Comparison of ENCODE assay signal across 9 mouse cellular contexts in the genomic region with DNA sequence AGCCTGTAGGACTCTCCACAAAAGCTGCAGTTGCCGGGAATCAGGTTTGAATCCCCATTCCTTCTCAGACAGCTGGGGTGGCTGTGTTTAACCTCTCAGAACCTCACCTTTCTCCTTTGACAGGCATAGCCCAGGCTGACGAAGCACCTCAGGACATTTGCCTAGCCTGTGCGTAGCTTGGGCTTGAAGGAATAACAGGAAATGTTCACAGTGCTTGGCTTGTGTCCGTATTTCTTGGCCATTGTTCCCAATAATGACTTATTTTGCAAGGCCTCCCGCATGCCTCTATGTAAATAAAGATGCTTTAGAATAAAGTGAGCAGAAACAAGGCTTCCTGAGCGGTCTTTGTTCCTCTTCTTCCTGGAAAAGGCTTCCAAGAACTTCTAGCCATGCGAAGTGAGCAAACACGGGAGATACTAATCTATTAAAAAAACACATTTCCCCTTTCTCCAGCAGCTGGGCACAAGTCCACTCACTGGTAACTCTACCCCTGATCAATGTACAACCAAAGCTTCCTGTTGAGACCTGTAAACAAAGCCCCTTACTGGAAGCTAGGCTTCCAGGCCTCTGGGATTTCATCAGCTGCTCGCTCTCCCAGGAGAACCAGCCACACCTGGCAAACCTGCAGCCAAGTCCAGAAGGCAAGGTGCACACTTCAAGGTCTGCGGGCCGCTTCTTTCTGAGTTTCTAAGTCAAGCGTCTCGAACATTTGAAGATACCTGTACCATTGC. TPM values are rescaled to one million over a fixed set of nuclear protein-coding genes. Genes with fewer than 3 reads are reported as not detected.
DNase-seq lines count a peak whose midpoint lies in the region; ATAC-seq and TF ChIP-seq lines count a peak whose summit lies in the region.
"Had no signal": no experiment of that assay in that cellular context is flagged by ENCODE, and none has a peak within 500 bp of the region (broad histone marks: within the 10 kb centered on the region; RNA-seq: fewer than 3 reads in every experiment).

No protein-coding gene starts in this region.

- no peak overlapping the region for H3K9ac ChIP-seq in neural tube, embryonic 13.5 days
- no peak overlapping the region for H3K9ac ChIP-seq in intestine, postnatal 0 days (ENCODE audit: low read depth, low read length)
- no peak overlapping the region for H3K9ac ChIP-seq in liver, embryonic 11.5 days (ENCODE audit: low read depth, low read length)

- WGBS in neural tube, embryonic 13.5 days: 79% methylated on average over 13 of the region's 13 CpGs
- 36% methylated on average over 13 of the region's 13 CpGs for WGBS in intestine, postnatal 0 days
- 58% methylated on average over 13 of the region's 13 CpGs for WGBS in liver, embryonic 11.5 days

- TF ChIP-seq CTCF in intestine, postnatal 0 days (IDR thresholded peaks at IDR 0.05; ENCODE audit: low read depth): no peak

- DNase-seq in neural tube, embryonic 10.5 days (ENCODE audit: extremely low spot score, low spot score): no peak
- DNase-seq in liver, embryonic 11.5 days (ENCODE audit: low spot score): no peak
- DNase-seq in yolk sac, embryonic 10.5 days (ENCODE audit: low spot score): peak; percentile 83
- no peak for DNase-seq in urinary bladder, postnatal 10 days (ENCODE audit: low spot score)
- no peak for DNase-seq in cerebellum, adult 11 months
- DNase-seq in right cerebral cortex, adult 2 months (ENCODE audit: low spot score in 2 of 2): no peak

- no peak overlapping the region for H3K4me3 ChIP-seq in neural tube, embryonic 13.5 days
- no peak overlapping the region for H3K4me3 ChIP-seq in intestine, postnatal 0 days (ENCODE audit: low read depth, low read length)
- H3K4me3 ChIP-seq in liver, embryonic 11.5 days (ENCODE audit: low read depth, low read length): no peak overlapping the region

- 0 out of 2 replicates have a peak overlapping the region, but pooled peaks have one; percentile 13 for H3K27ac ChIP-seq in neural tube, embryonic 13.5 days (replicated peaks)
- H3K27ac ChIP-seq in intestine, postnatal 0 days (ENCODE audit: low read depth, low read length): peak overlapping the region; percentile 67
- H3K27ac ChIP-seq in liver, embryonic 11.5 days (ENCODE audit: low read depth, low read length): peak overlapping the region; percentile 78

- no peak overlapping the region for H3K4me2 ChIP-seq in neural tube, embryonic 13.5 days
- H3K4me2 ChIP-seq in intestine, postnatal 0 days (replicated peaks; ENCODE audit: low read depth): no peak overlapping the region
- H3K4me2 ChIP-seq in liver, embryonic 11.5 days: peak overlapping the region; percentile 28

- H3K9me3 ChIP-seq in neural tube, embryonic 13.5 days: no peaks in the 10 kb centered on the region
- H3K9me3 ChIP-seq in intestine, postnatal 0 days (ENCODE audit: control insufficient read depth): no peaks in the 10 kb centered on the region
- H3K9me3 ChIP-seq in liver, embryonic 11.5 days (ENCODE audit: control insufficient read depth, low read length): no peaks in the 10 kb centered on the region

- no peaks in the 10 kb centered on the region for H3K36me3 ChIP-seq in neural tube, embryonic 13.5 days
- no peaks in the 10 kb centered on the region for H3K36me3 ChIP-seq in intestine, postnatal 0 days (ENCODE audit: control insufficient read depth, insufficient read depth)
- no peaks in the 10 kb centered on the region for H3K36me3 ChIP-seq in liver, embryonic 11.5 days (ENCODE audit: control insufficient read depth, insufficient read depth, low read length)

- no peaks in the 10 kb centered on the region for H3K4me1 ChIP-seq in neural tube, embryonic 13.5 days (replicated peaks)
- H3K4me1 ChIP-seq in intestine, postnatal 0 days (replicated peaks; ENCODE audit: control insufficient read depth, insufficient read depth, low read length): 0 out of 2 replicates have a peak, but pooled peaks cover 6% of the 10 kb centered on the region
- H3K4me1 ChIP-seq in liver, embryonic 11.5 days (replicated peaks; ENCODE audit: control insufficient read depth, insufficient read depth, low read length): peaks cover 6% of the 10 kb centered on the region; the same call in 1 of the 2 replicates

- no peak for ATAC-seq in neural tube, embryonic 13.5 days (ENCODE audit: low read depth)
- ATAC-seq in intestine, postnatal 0 days: peak; percentile 84
- no peak for ATAC-seq in liver, embryonic 11.5 days (replicated peaks; ENCODE audit: low FRiP score)
- ATAC-seq: Patski had no signal

- no peaks in the 10 kb centered on the region for H3K27me3 ChIP-seq in neural tube, embryonic 13.5 days
- no peaks in the 10 kb centered on the region for H3K27me3 ChIP-seq in intestine, postnatal 0 days (replicated peaks; ENCODE audit: control insufficient read depth, insufficient read depth, low read length)
- H3K27me3 ChIP-seq in liver, embryonic 11.5 days (replicated peaks; ENCODE audit: control insufficient read depth, insufficient read depth, low read length): no peaks in the 10 kb centered on the region
- H3K27me3 ChIP-seq: Patski had no signal

RNA-seq across cellular contexts. Expression of a gene that starts 21.4 kb away (rescaled TPM):
- polyA plus RNA-seq in neural tube, embryonic 13.5 days (2015; fragmentation: Nextera tagmentation; extraction: Ambion mirVana): 136 and 166 TPM in 2 replicates
- 141 and 150 TPM in 2 replicates for polyA plus RNA-seq in intestine, postnatal 0 days (2015; fragmentation: Nextera tagmentation; extraction: Ambion mirVana)
- 149 TPM in 2 replicates for polyA plus RNA-seq in liver, embryonic 11.5 days (2014; fragmentation: Nextera tagmentation; extraction: Ambion mirVana)

RNA-seq across cellular contexts. Expression of a gene that starts 42.9 kb away (rescaled TPM):
- 12.2 and 14.3 TPM in 2 replicates for polyA plus RNA-seq in neural tube, embryonic 13.5 days (2015; fragmentation: Nextera tagmentation; extraction: Ambion mirVana)
- 4.7 and 6.3 TPM in 2 replicates for polyA plus RNA-seq in intestine, postnatal 0 days (2015; fragmentation: Nextera tagmentation; extraction: Ambion mirVana)
- 22.3 and 24.6 TPM in 2 replicates for polyA plus RNA-seq in liver, embryonic 11.5 days (2014; fragmentation: Nextera tagmentation; extraction: Ambion mirVana)

RNA-seq across cellular contexts. Expression of a gene that starts 54.4 kb away (rescaled TPM):
- polyA plus RNA-seq in neural tube, embryonic 13.5 days (2015; fragmentation: Nextera tagmentation; extraction: Ambion mirVana): 7.5 and 8.1 TPM in 2 replicates
- polyA plus RNA-seq in intestine, postnatal 0 days (2015; fragmentation: Nextera tagmentation; extraction: Ambion mirVana): 3.2 and 3.5 TPM in 2 replicates
- 9.0 and 9.1 TPM in 2 replicates for polyA plus RNA-seq in liver, embryonic 11.5 days (2014; fragmentation: Nextera tagmentation; extraction: Ambion mirVana)

Comparison
In these comparisons a context has a peak if more than half of its experiments do, and no peak if none do; other contexts are left out.
1. H3K27ac ChIP-seq: peak in every context shown above with its lines; median percentile 78 in liver, embryonic 11.5 days; 67 in intestine, postnatal 0 days; 13 in neural tube, embryonic 13.5 days.